Mouse (Mus musculus) cortical plate, adult 2 months (tissue): ENCODE data around the gene Ackr2. TPM values are rescaled to one million over a fixed set of nuclear protein-coding genes. Genes with fewer than 3 reads are reported as not detected.

ENCODE experiments used
- H3K27ac ChIP-seq: fragments of 200-500 bp; 2 replicates; pipeline ENCODE4 v1.5.1; 2012; ENCODE audit warnings: low read length, control low read depth, inconsistent platforms; ENCODE audit not compliant: insufficient read depth
- H3K4me1 ChIP-seq: fragments of 200-500 bp; 2 replicates; pipeline ENCODE4 v1.6.1; 2011; ENCODE audit warnings: low read length; ENCODE audit not compliant: control insufficient read depth, insufficient read depth
- H3K4me3 ChIP-seq: fragments of 200-500 bp; 2 replicates; pipeline ENCODE4 v1.5.1; 2011; ENCODE audit warnings: mild to moderate bottlenecking, low read length, control low read depth; ENCODE audit not compliant: insufficient read depth
- CTCF ChIP-seq: fragments of 200-500 bp; IDR thresholded peaks from 2 replicates; pipeline ENCODE4 v1.5.1; 2011; ENCODE audit warnings: mild to moderate bottlenecking, control low read depth, low read length; ENCODE audit not compliant: insufficient read depth; ENCODE audit errors: extremely low read depth
- POLR2A ChIP-seq: fragments of 200-500 bp; IDR thresholded peaks from 2 replicates; pipeline ENCODE4 v1.6.1; 2011; ENCODE audit warnings: mild to moderate bottlenecking, low read length, control low read depth; ENCODE audit not compliant: insufficient read depth; ENCODE audit errors: extremely low read depth
- polyA plus RNA-seq: library from polyadenylated mRNA; depleted of rRNA; stranded (reverse); fragments of >200 nt; gene quantifications from 2 replicates; pipeline ENCODE4 v1.2.3, GENCODE M21; 2012; rRNA removed

Ackr2 gene
- polyA plus RNA-seq, 1 experiment = 4.7 TPM

DNA sequence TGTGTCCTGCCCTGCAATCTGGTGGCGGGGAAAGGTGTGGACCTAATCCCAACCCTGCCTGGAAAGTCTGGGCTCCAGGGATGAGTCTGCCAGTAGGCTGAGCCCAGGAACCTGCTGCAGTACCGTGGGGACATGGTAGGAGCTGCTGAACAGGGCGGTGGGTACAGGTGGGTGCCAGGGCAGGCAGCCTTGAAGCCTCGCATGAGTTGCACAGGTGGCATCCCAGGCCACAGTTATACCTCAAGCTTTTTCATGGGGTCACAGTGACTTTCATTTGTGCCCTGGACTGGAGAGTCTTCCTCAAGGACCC lies 52.9 kb downstream of the Ackr2 start:
- H3K27ac ChIP-seq = peak overlapping the region; percentile 45
- TF ChIP-seq POLR2A = no peak
- no peak for TF ChIP-seq CTCF
- peaks cover under 1% of the 10 kb centered on the region; the same call in 1 of the 2 replicates for H3K4me1 ChIP-seq
- H3K4me3 ChIP-seq = peak overlapping the region; percentile 43

DNA sequence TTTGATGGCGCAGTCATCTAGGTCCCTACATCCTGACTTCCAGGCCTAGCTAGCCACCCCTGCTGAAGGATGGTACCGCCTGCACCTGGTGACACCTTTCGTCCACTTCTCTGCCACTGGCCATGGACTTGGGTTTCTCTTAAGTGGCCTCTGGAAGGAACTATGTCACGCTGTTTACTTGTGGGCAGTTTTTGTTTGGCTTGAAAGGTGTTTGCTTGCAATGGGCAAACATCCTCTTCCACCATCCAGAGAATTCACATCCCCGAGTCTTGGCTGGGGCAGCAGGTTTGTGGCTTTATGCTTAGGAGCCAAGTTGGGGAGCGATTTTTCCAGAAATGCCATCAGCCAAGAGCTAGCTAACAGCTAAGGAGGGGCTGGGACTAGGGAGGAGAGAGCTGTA lies 54.4 kb downstream of the Ackr2 start:
- Histone ChIP-seq H3K4me3 (no peak overlapping the region), H3K4me1 (peaks cover 4% of the 10 kb centered on the region), H3K27ac (no peak overlapping the region)

DNA sequence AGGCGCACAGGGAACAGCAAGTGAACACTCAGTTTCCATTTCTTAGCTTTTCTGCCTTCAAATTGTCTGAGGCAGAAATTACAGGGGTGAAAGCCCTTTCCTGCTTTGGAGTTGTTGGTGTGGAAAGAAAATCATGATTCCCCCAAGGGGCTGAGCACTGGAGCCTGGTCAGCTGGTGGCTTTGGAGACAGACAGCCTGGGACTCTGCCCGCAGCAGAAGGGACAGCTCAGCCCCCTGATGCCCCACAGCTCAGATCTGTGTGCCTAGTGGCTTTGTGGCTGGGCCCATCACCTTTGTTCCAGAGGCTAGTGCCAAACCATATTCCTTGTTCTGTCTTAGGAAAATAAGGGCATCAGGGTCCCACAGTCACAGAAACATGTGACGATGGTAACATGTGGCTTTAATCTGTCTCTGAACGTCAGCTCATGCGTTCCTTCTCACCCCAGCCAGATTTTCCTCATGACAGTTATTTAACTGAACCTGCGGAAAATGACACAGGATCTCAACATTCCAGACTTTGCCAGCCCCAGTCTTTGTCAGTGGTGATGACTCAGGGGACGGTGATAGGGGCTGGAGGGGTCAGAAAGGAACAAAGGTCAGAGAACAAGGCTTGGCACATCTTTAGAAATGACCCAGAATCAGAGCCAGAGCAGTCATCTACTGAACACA lies 61.9 kb downstream of the Ackr2 start:
- Histone ChIP-seq H3K4me1 (peaks cover 4% of the 10 kb centered on the region), H3K4me3 (no peak overlapping the region), H3K27ac (no peak overlapping the region)
- TF ChIP-seq CTCF = no peak
- TF ChIP-seq POLR2A = no peak

More for the DNA sequence above, 54.4 kb downstream of the Ackr2 start:
- TF ChIP-seq POLR2A (no peak), CTCF (no peak)

Other genes with a start within 250 kb of the Ackr2 start
- gene Sec22c, start 192.9 kb upstream of the Ackr2 start, polyA plus RNA-seq = 13.9 and 15.4 TPM in 2 replicates
- 119 and 120 TPM in 2 replicates for gene Ss18l2, start 188.0 kb upstream of the Ackr2 start, polyA plus RNA-seq
- 127 and 133 TPM in 2 replicates for gene Nktr, start 179.2 kb upstream of the Ackr2 start, polyA plus RNA-seq
- gene Zfp651, start 139.0 kb upstream of the Ackr2 start, polyA plus RNA-seq = 97.8 and 115 TPM in 2 replicates
- 6.6 and 8.7 TPM in 2 replicates for gene Klhl40, start 120.7 kb upstream of the Ackr2 start, polyA plus RNA-seq
- gene Hhatl, start 105.8 kb upstream of the Ackr2 start, polyA plus RNA-seq = 21.2 and 22.4 TPM in 2 replicates
- gene Ccdc13, start 58.9 kb upstream of the Ackr2 start, polyA plus RNA-seq = 11.8 and 13.4 TPM in 2 replicates
- 97.6 and 101 TPM in 2 replicates for gene Higd1a, start 40.0 kb upstream of the Ackr2 start, polyA plus RNA-seq
- not detected in 2 replicates for gene Cyp8b1, start 17.9 kb downstream of the Ackr2 start, polyA plus RNA-seq
- 4.6 and 4.9 TPM in 2 replicates for gene Fam198a, start 52.6 kb downstream of the Ackr2 start, polyA plus RNA-seq
- gene Pomgnt2, start 98.8 kb downstream of the Ackr2 start, polyA plus RNA-seq = 30.0 and 31.4 TPM in 2 replicates
- gene Snrk, start 218.9 kb downstream of the Ackr2 start, polyA plus RNA-seq = 78.6 and 79.6 TPM in 2 replicates